Mouse (Mus musculus): ENCODE results near the gene Dusp18. TPM values are rescaled to one million over a fixed set of nuclear protein-coding genes. Genes with fewer than 3 reads are reported as not detected.

Dusp18 gene
- polyA plus RNA-seq, 1 experiment from 2014 or later, result 9.5 TPM

Other genes starting within 250 kb of the Dusp18 start
- 23.4 and 25.4 TPM in 2 replicates for gene Morc2a, start 246.0 kb upstream of the Dusp18 start, polyA plus RNA-seq (2015; fragmentation: Nextera tagmentation; extraction: Ambion mirVana)
- gene Osbp2, start 31.3 kb upstream of the Dusp18 start, polyA plus RNA-seq (2015; fragmentation: Nextera tagmentation; extraction: Ambion mirVana), result 0.25 and 0.27 TPM in 2 replicates
- gene 4921536K21Rik, start 142 bp upstream of the Dusp18 start, polyA plus RNA-seq (2015; fragmentation: Nextera tagmentation; extraction: Ambion mirVana), result 0.13 and 0.36 TPM in 2 replicates
- 6.4 and 7.9 TPM in 2 replicates for gene Slc35e4, start 19.4 kb downstream of the Dusp18 start, polyA plus RNA-seq (2015; fragmentation: Nextera tagmentation; extraction: Ambion mirVana)
- gene Tcn2, start 36.9 kb downstream of the Dusp18 start, polyA plus RNA-seq (2015; fragmentation: Nextera tagmentation; extraction: Ambion mirVana), result 49.9 and 52.4 TPM in 2 replicates
- gene Pes1, start 68.7 kb downstream of the Dusp18 start, polyA plus RNA-seq (2015; fragmentation: Nextera tagmentation; extraction: Ambion mirVana), result 73.8 and 79.0 TPM in 2 replicates
- 0.12 and 0.20 TPM in 2 replicates for gene 4930556J24Rik, start 81.5 kb downstream of the Dusp18 start, polyA plus RNA-seq (2015; fragmentation: Nextera tagmentation; extraction: Ambion mirVana)
- gene Gal3st1, start 88.4 kb downstream of the Dusp18 start, polyA plus RNA-seq (2015; fragmentation: Nextera tagmentation; extraction: Ambion mirVana), result 18.1 and 20.7 TPM in 2 replicates
- gene Sec14l4, start 136.2 kb downstream of the Dusp18 start, polyA plus RNA-seq (2015; fragmentation: Nextera tagmentation; extraction: Ambion mirVana), result 1.1 and 1.4 TPM in 2 replicates
- 0.15 and 0.49 TPM in 2 replicates for gene Sec14l3, start 169.6 kb downstream of the Dusp18 start, polyA plus RNA-seq (2015; fragmentation: Nextera tagmentation; extraction: Ambion mirVana)
- gene Mtfp1, start 200.2 kb downstream of the Dusp18 start, polyA plus RNA-seq (2015; fragmentation: Nextera tagmentation; extraction: Ambion mirVana), result 17.7 and 19.6 TPM in 2 replicates
- gene Sec14l2, start 228.2 kb downstream of the Dusp18 start, polyA plus RNA-seq (2015; fragmentation: Nextera tagmentation; extraction: Ambion mirVana), result 1.8 and 1.9 TPM in 2 replicates
- 21.7 and 25.6 TPM in 2 replicates for gene Rnf215, start 240.0 kb downstream of the Dusp18 start, polyA plus RNA-seq (2015; fragmentation: Nextera tagmentation; extraction: Ambion mirVana)

Data from stomach, embryonic 16.5 days (tissue).